Mouse (Mus musculus): ENCODE data around the gene Klc1. TPM values are rescaled to one million over a fixed set of nuclear protein-coding genes. Genes with fewer than 3 reads are reported as not detected.

The Klc1 gene
- polyA plus RNA-seq, 1 experiment from 2014 or later = 117 TPM

DNA sequence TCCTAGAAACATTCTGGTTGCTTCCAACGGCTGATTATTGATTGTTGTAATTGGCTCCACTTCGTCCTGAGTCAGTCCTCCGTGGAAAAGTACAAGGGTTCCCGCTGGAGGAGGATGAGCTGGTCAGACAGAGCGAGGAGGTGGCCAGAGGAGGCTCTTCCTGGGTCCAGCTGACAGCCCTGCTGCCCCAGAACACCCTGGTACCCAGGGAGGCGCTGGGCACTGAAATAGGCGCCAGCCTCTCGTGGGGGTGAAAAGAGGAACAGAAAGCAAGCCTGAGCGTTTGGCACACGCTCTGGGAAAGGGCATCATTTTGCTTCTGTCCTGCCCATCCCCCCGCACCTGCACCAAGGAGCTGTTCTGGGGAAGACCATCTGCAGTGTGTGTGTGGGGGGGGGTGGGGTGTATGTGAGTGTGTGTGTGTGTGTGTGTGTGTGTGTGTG lies 14.6 kb upstream of the Klc1 start:
- Histone ChIP-seq H3K4me1 (replicated peaks) (peaks cover 26% of the 10 kb centered on the region), H3K4me3 (no peak overlapping the region), H3K9me3 (replicated peaks) (no peaks in the 10 kb centered on the region), H3K36me3 (no peaks in the 10 kb centered on the region), H3K4me2 (no peak overlapping the region), H3K27me3 (replicated peaks) (no peaks in the 10 kb centered on the region), H3K9ac (no peak overlapping the region), H3K27ac (ENCODE audit: poor library complexity, severe bottlenecking) (no peak overlapping the region)
- ATAC-seq (ENCODE audit: insufficient number of reproducible peaks, low FRiP score) = no peak
- WGBS = 81% methylated on average over 11 of the region's 11 CpGs

- Histone ChIP-seq H3K36me3 (no peaks in the 10 kb centered on the region), H3K4me3 (no peak overlapping the region), H3K4me2 (no peak overlapping the region), H3K4me1 (replicated peaks) (peaks cover 32% of the 10 kb centered on the region), H3K9ac (no peak overlapping the region), H3K27me3 (replicated peaks) (no peaks in the 10 kb centered on the region), H3K9me3 (replicated peaks) (no peaks in the 10 kb centered on the region), H3K27ac (ENCODE audit: poor library complexity, severe bottlenecking) (peak overlapping the region; percentile 72; the same call in 1 of the 2 replicates)
- WGBS = 82% methylated on average over 6 of the region's 6 CpGs
- no peak for ATAC-seq (ENCODE audit: insufficient number of reproducible peaks, low FRiP score)
Measured at GRCm38 (mm10) chr12:111745274-111745673, 13.4 kb upstream of the Klc1 start.

DNA sequence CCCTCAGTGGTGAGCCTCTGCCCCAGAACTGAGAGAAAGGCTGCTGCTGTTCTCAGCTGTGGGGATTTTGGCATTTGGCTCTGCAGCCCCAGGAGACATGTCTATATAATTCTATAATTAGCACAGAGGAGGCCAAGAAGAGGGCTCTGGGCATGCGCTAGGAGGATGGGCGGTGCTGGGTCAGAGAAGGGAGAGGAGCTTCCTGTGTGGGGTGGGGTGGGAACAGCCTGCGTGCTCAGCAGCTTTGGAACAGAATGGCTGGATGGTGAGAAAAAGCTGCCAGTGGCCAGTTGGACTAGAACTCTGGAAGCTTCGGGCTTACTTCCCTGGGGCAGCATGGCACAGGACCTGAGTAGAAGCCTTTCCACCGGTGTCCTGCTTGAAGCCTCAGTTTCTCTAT lies 12.6 kb upstream of the Klc1 start:
- ATAC-seq (ENCODE audit: insufficient number of reproducible peaks, low FRiP score) = peak; percentile 78
- H3K4me1 ChIP-seq (replicated peaks) = peaks cover 34% of the 10 kb centered on the region
- peak overlapping the region; percentile 33 for H3K4me2 ChIP-seq
- H3K27ac ChIP-seq (ENCODE audit: poor library complexity, severe bottlenecking) = peak overlapping the region; percentile 72
- no peak overlapping the region for H3K9ac ChIP-seq
- H3K4me3 ChIP-seq = no peak overlapping the region
- no peaks in the 10 kb centered on the region for H3K36me3 ChIP-seq
- 37% methylated on average over 5 of the region's 5 CpGs for WGBS
- H3K27me3 ChIP-seq (replicated peaks) = no peaks in the 10 kb centered on the region
- H3K9me3 ChIP-seq (replicated peaks) = no peaks in the 10 kb centered on the region

GRCm38 (mm10) chr12:111747421-111747820 lies 11.2 kb upstream of the Klc1 start:
- H3K4me3 ChIP-seq = no peak overlapping the region
- no peaks in the 10 kb centered on the region for H3K9me3 ChIP-seq (replicated peaks)
- WGBS = 75% methylated on average over 7 of the region's 7 CpGs
- no peak overlapping the region for H3K9ac ChIP-seq
- ATAC-seq (ENCODE audit: insufficient number of reproducible peaks, low FRiP score) = no peak
- H3K27ac ChIP-seq (ENCODE audit: poor library complexity, severe bottlenecking) = no peak overlapping the region
- H3K27me3 ChIP-seq (replicated peaks) = no peaks in the 10 kb centered on the region
- no peak overlapping the region for H3K4me2 ChIP-seq
- H3K4me1 ChIP-seq (replicated peaks) = peaks cover 29% of the 10 kb centered on the region
- no peaks in the 10 kb centered on the region for H3K36me3 ChIP-seq

GRCm38 (mm10) chr12:111750739-111751138 lies 7.9 kb upstream of the Klc1 start:
- no peak for ATAC-seq (ENCODE audit: insufficient number of reproducible peaks, low FRiP score)
- H3K4me2 ChIP-seq = peak overlapping the region; percentile 11; the same call in 1 of the 2 replicates

GRCm38 (mm10) chr12:111752491-111752890 lies 6.2 kb upstream of the Klc1 start:
- Histone ChIP-seq H3K9me3 (replicated peaks) (no peaks in the 10 kb centered on the region), H3K4me3 (no peak overlapping the region), H3K27ac (ENCODE audit: poor library complexity, severe bottlenecking) (no peak overlapping the region), H3K9ac (no peak overlapping the region), H3K4me2 (no peak overlapping the region), H3K27me3 (replicated peaks) (no peaks in the 10 kb centered on the region), H3K4me1 (replicated peaks) (peaks cover 18% of the 10 kb centered on the region), H3K36me3 (no peaks in the 10 kb centered on the region)
- 90% methylated on average over 6 of the region's 6 CpGs for WGBS
- ATAC-seq (ENCODE audit: insufficient number of reproducible peaks, low FRiP score) = no peak

More at GRCm38 (mm10) chr12:111750739-111751138, 7.9 kb upstream of the Klc1 start:
- Histone ChIP-seq H3K4me1 (replicated peaks) (peaks cover 28% of the 10 kb centered on the region), H3K27ac (ENCODE audit: poor library complexity, severe bottlenecking) (no peak overlapping the region), H3K9me3 (replicated peaks) (no peaks in the 10 kb centered on the region), H3K4me3 (no peak overlapping the region), H3K9ac (no peak overlapping the region), H3K36me3 (no peaks in the 10 kb centered on the region), H3K27me3 (replicated peaks) (no peaks in the 10 kb centered on the region)
- WGBS = 76% methylated on average over 3 of the region's 3 CpGs

GRCm38 (mm10) chr12:111753347-111753746 lies 5.3 kb upstream of the Klc1 start:
- no peak overlapping the region for H3K27ac ChIP-seq (ENCODE audit: poor library complexity, severe bottlenecking)

DNA sequence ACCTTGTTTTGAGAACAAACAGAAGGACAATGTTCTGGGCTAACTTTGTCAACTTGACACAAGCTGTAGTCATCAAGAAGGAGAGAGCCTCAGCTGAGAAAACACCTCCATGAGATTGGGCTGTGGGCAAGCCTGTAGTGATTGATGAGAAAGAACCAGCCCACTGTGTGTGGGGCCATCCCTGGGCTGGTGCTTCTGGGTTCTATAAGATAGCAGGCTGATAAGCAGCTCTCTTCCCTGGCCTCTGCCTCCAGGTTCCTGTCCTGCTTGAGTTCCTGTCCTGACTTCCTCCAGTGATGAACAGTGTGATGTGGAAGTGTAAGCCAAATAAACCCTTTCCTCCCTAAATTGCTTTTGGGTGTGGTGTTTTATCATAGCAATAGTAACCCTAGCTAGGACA lies 3.9 kb upstream of the Klc1 start:
- Histone ChIP-seq H3K4me1 (replicated peaks) (peaks cover 29% of the 10 kb centered on the region), H3K4me2 (no peak overlapping the region), H3K27me3 (replicated peaks) (no peaks in the 10 kb centered on the region), H3K9ac (no peak overlapping the region), H3K36me3 (no peaks in the 10 kb centered on the region), H3K27ac (ENCODE audit: poor library complexity, severe bottlenecking) (no peak overlapping the region), H3K9me3 (replicated peaks) (no peaks in the 10 kb centered on the region), H3K4me3 (no peak overlapping the region)
- ATAC-seq (ENCODE audit: insufficient number of reproducible peaks, low FRiP score) = no peak

More at GRCm38 (mm10) chr12:111753347-111753746, 5.3 kb upstream of the Klc1 start:
- H3K4me3 ChIP-seq = no peak overlapping the region
- H3K27me3 ChIP-seq (replicated peaks) = no peaks in the 10 kb centered on the region
- peak overlapping the region; percentile 10; the same call in 1 of the 2 replicates for H3K9ac ChIP-seq
- peaks cover 25% of the 10 kb centered on the region for H3K4me1 ChIP-seq (replicated peaks)
- peak overlapping the region; percentile 3; the same call in 1 of the 2 replicates for H3K4me2 ChIP-seq
- no peaks in the 10 kb centered on the region for H3K36me3 ChIP-seq
- no peaks in the 10 kb centered on the region for H3K9me3 ChIP-seq (replicated peaks)
- 53% methylated on average over 9 of the region's 9 CpGs for WGBS
- no peak for ATAC-seq (ENCODE audit: insufficient number of reproducible peaks, low FRiP score)

- Histone ChIP-seq H3K9ac (no peak overlapping the region), H3K27me3 (replicated peaks) (no peaks in the 10 kb centered on the region), H3K9me3 (replicated peaks) (no peaks in the 10 kb centered on the region), H3K4me2 (no peak overlapping the region), H3K36me3 (no peaks in the 10 kb centered on the region), H3K4me3 (no peak overlapping the region), H3K4me1 (replicated peaks) (peaks cover 29% of the 10 kb centered on the region), H3K27ac (ENCODE audit: poor library complexity, severe bottlenecking) (no peak overlapping the region)
- no peak for ATAC-seq (ENCODE audit: insufficient number of reproducible peaks, low FRiP score)
- WGBS = 43% methylated on average over 2 of the region's 2 CpGs
Measured at GRCm38 (mm10) chr12:111755231-111755630, 3.4 kb upstream of the Klc1 start.

DNA sequence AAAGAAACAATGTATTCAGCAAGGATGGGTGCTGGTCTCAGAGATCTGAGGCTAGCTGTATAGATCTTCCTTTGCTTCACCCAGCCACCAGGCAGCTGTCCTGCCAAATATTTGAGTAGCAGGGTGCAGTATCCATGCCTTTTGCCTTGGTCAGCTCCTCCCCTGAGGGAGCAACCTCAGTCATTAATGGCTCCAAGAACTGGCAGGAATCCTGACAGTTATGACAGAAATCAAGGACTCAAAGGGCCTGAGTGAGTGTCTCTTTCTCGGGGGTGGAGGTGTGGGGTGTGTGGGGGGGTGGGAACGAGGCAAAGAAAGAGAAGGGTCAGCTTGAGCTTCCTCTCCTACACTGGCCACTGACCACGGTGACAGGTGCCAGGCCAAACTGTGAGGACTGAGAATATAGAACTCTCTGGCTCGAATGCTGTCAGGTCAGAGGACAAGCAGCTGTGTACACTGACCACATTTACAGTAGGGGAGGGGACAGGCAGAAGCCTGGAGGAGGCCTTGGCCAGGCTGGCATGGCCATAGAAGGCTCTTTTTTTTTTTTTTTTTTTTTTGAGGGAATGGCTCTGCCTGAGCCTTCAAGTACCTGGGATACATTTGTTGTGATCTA lies 2.5 kb upstream of the Klc1 start:
- no peak for ATAC-seq (ENCODE audit: insufficient number of reproducible peaks, low FRiP score)

GRCm38 (mm10) chr12:111756698-111757082 lies 2.0 kb upstream of the Klc1 start:
- no peaks in the 10 kb centered on the region for H3K9me3 ChIP-seq (replicated peaks)
- H3K36me3 ChIP-seq = no peaks in the 10 kb centered on the region
- H3K27me3 ChIP-seq (replicated peaks) = no peaks in the 10 kb centered on the region
- no peak overlapping the region for H3K27ac ChIP-seq (ENCODE audit: poor library complexity, severe bottlenecking)
- H3K4me1 ChIP-seq (replicated peaks) = peaks cover 33% of the 10 kb centered on the region
- WGBS = 17% methylated on average over 5 of the region's 5 CpGs
- ATAC-seq (ENCODE audit: insufficient number of reproducible peaks, low FRiP score) = no peak
- H3K4me2 ChIP-seq = no peak overlapping the region
- H3K4me3 ChIP-seq = no peak overlapping the region
- H3K9ac ChIP-seq = no peak overlapping the region

More for the DNA sequence above, 2.5 kb upstream of the Klc1 start:
- Histone ChIP-seq H3K4me3 (no peak overlapping the region), H3K4me1 (replicated peaks) (peaks cover 30% of the 10 kb centered on the region), H3K27ac (ENCODE audit: poor library complexity, severe bottlenecking) (no peak overlapping the region), H3K9ac (no peak overlapping the region), H3K4me2 (no peak overlapping the region), H3K36me3 (no peaks in the 10 kb centered on the region), H3K27me3 (replicated peaks) (no peaks in the 10 kb centered on the region), H3K9me3 (replicated peaks) (no peaks in the 10 kb centered on the region)
- WGBS = 63% methylated on average over 4 of the region's 4 CpGs

All from heart, embryonic 12.5 days (tissue).